Mouse (Mus musculus): Measurements from ENCODE around the gene Mettl7a1. TPM values are rescaled to one million over a fixed set of nuclear protein-coding genes. Genes with fewer than 3 reads are reported as not detected.
"Not testable (repeated sequence)": the region's sequence is repeated elsewhere in the genome, so short reads cannot be mapped to it uniquely, and the experiment has no call there.

Mettl7a1 gene
- polyA plus RNA-seq, 1 experiment from 2014 or later = 3.8 TPM

GRCm38 (mm10) chr15:100330739-100331138 is 26.8 kb downstream of the Mettl7a1 start:
- 76% methylated on average over 7 of the region's 7 CpGs for WGBS
- DNase-seq (ENCODE audit: low spot score) (no peak), ATAC-seq (no peak)
- Histone ChIP-seq H3K36me3 (ENCODE audit: control insufficient read depth, insufficient read depth, low read length) (no peaks in the 10 kb centered on the region), H3K9me3 (replicated peaks; ENCODE audit: control insufficient read depth, low read length) (no peaks in the 10 kb centered on the region), H3K27me3 (replicated peaks; ENCODE audit: control insufficient read depth, insufficient read depth, low read length) (no peaks in the 10 kb centered on the region), H3K4me1 (ENCODE audit: control insufficient read depth, insufficient read depth, low read length) (no peaks in the 10 kb centered on the region), H3K4me3 (ENCODE audit: low read depth, low read length) (no peak overlapping the region), H3K27ac (ENCODE audit: low read depth, low read length) (no peak overlapping the region), H3K9ac (ENCODE audit: low read length) (no peak overlapping the region), H3K4me2 (ENCODE audit: low read length) (no peak overlapping the region)

DNA sequence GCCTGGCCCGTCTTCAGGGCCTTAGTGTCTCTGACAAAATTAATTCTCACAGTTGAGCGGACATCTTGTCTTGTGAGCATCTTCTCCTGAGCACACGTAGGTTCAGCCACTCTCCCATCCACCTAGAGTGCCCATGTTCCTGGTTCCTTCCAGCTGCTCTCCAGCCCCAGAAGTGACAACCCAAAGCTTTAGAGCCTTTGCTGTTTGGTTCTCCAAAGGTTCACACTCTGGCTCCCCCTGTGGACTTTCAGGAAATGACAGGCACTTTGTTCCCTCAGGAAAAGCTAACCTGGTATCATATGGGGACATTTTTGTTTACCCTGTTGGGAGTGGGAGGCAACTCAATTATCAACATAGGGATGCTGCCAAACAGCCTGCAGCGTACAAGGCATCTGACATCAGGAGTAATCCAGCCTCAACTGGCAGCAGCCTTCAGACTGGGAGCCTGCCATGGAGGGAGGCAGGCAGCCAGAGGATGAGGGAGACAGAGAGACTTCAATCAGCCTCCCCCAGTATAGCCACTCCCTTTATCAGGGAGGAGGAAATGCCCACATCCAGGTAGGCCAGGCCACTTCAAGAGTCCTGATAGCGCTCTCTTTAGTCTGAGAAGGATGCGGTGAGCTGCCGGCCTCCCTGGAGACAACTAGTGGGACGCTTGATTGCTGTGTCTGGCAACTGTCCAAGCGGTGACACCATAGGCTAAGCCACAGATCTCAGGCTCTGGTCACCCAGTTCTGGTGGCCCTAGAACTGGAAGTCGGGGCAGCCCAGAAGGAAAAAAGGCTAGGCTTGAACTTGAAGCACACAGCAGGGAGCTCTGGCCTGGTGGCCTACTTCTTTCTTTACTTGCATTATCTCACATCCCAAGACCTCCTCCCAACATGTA is 28.4 kb downstream of the Mettl7a1 start:
- not testable (repeated sequence) for H3K4me2 ChIP-seq (ENCODE audit: low read length); DNase-seq (ENCODE audit: low spot score); H3K27me3 ChIP-seq (replicated peaks; ENCODE audit: control insufficient read depth, insufficient read depth, low read length); H3K36me3 ChIP-seq (ENCODE audit: control insufficient read depth, insufficient read depth, low read length); H3K9ac ChIP-seq (ENCODE audit: low read length); H3K9me3 ChIP-seq (replicated peaks; ENCODE audit: control insufficient read depth, low read length); H3K27ac ChIP-seq (ENCODE audit: low read depth, low read length); H3K4me1 ChIP-seq (ENCODE audit: control insufficient read depth, insufficient read depth, low read length); H3K4me3 ChIP-seq (ENCODE audit: low read depth, low read length)
- WGBS = 25% methylated on average over 2 of the region's 10 CpGs
- ATAC-seq = peak; percentile 58; the same call in 1 of the 2 replicates

- Histone ChIP-seq H3K4me2 (ENCODE audit: low read length) (no peak within 1 kb of the TSS), H3K4me1 (ENCODE audit: control insufficient read depth, insufficient read depth, low read length) (no peaks in the 10 kb centered on the region), H3K4me3 (ENCODE audit: low read depth, low read length) (no peak within 1 kb of the TSS), H3K36me3 (ENCODE audit: control insufficient read depth, insufficient read depth, low read length) (no peaks in the 10 kb centered on the region), H3K27ac (ENCODE audit: low read depth, low read length) (no peak within 1 kb of the TSS), H3K9me3 (replicated peaks; ENCODE audit: control insufficient read depth, low read length) (no peaks in the 10 kb centered on the region), H3K27me3 (replicated peaks; ENCODE audit: control insufficient read depth, insufficient read depth, low read length) (no peaks in the 10 kb centered on the region), H3K9ac (ENCODE audit: low read length) (no peak within 1 kb of the TSS)
- WGBS = 79% methylated on average over 10 of the region's 10 CpGs
- DNase-seq (ENCODE audit: low spot score) (no peak), ATAC-seq (no peak)
Observed at GRCm38 (mm10) chr15:100334629-100335028, 30.7 kb downstream of the Mettl7a1 start, which contains the start of gene Mettl7a3. TSS of gene Mettl7a3 (plus strand) at chr15:100334929.

DNA sequence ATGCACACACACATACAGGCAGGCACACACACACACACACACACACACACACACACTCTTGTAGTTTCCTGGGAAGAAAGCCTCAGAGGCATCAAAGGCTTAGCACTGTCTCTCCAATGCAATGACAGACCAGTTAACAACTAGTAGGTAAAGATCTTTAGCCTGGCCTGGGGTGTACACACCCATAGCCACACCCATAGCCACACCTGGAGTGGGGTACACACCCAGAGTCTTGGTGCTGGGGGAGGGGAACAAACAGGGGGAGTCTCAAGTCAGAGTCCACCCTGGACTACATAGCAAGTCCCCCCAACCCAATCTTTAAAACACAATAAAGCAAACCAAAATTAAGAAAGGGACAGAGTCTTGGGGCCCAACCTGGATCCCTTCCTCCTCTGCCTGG is 33.4 kb downstream of the Mettl7a1 start:
- H3K36me3 ChIP-seq (ENCODE audit: control insufficient read depth, insufficient read depth, low read length); H3K9me3 ChIP-seq (replicated peaks; ENCODE audit: control insufficient read depth, low read length); ATAC-seq; DNase-seq (ENCODE audit: low spot score); H3K4me3 ChIP-seq (ENCODE audit: low read depth, low read length); H3K27me3 ChIP-seq (replicated peaks; ENCODE audit: control insufficient read depth, insufficient read depth, low read length); H3K4me2 ChIP-seq (ENCODE audit: low read length); H3K27ac ChIP-seq (ENCODE audit: low read depth, low read length); H3K9ac ChIP-seq (ENCODE audit: low read length); H3K4me1 ChIP-seq (ENCODE audit: control insufficient read depth, insufficient read depth, low read length): not testable (repeated sequence)

- not testable (repeated sequence) for ATAC-seq; H3K9me3 ChIP-seq (replicated peaks; ENCODE audit: control insufficient read depth, low read length); H3K27ac ChIP-seq (ENCODE audit: low read depth, low read length); H3K4me1 ChIP-seq (ENCODE audit: control insufficient read depth, insufficient read depth, low read length); H3K4me2 ChIP-seq (ENCODE audit: low read length); H3K4me3 ChIP-seq (ENCODE audit: low read depth, low read length); H3K36me3 ChIP-seq (ENCODE audit: control insufficient read depth, insufficient read depth, low read length); H3K27me3 ChIP-seq (replicated peaks; ENCODE audit: control insufficient read depth, insufficient read depth, low read length); H3K9ac ChIP-seq (ENCODE audit: low read length)
- WGBS = 32% methylated on average over 7 of the region's 10 CpGs
- peak; percentile 45 for DNase-seq (ENCODE audit: low spot score)
Observed at GRCm38 (mm10) chr15:100337847-100338246, 33.9 kb downstream of the Mettl7a1 start.

GRCm38 (mm10) chr15:100341314-100341980 is 37.5 kb downstream of the Mettl7a1 start:
- not testable (repeated sequence) for H3K4me1 ChIP-seq (ENCODE audit: control insufficient read depth, insufficient read depth, low read length); H3K4me2 ChIP-seq (ENCODE audit: low read length); H3K27me3 ChIP-seq (replicated peaks; ENCODE audit: control insufficient read depth, insufficient read depth, low read length); H3K4me3 ChIP-seq (ENCODE audit: low read depth, low read length); H3K27ac ChIP-seq (ENCODE audit: low read depth, low read length); DNase-seq (ENCODE audit: low spot score); H3K9me3 ChIP-seq (replicated peaks; ENCODE audit: control insufficient read depth, low read length); H3K36me3 ChIP-seq (ENCODE audit: control insufficient read depth, insufficient read depth, low read length); H3K9ac ChIP-seq (ENCODE audit: low read length); ATAC-seq
- 68% methylated on average over 4 of the region's 5 CpGs for WGBS

DNA sequence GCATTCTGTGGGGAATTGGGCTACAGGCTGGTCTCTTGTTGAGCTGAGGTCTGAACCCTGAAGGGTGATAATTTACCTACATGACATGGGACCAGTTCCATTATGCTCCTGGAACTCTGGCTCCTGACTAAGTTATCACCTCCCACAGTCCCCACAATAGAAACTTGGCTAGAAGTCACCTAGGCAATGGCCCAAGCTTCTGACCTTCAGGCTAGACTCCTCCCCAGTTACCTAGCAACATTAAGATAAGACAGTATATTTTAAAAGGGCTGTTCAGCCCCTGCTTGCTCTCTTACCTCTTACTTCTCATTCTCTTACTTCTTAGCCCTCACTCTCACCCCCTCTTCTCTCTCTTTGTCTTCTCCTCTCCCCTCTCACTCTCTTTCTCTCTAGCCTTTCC is 41.5 kb downstream of the Mettl7a1 start:
- DNase-seq (ENCODE audit: low spot score) = no peak
- Histone ChIP-seq H3K27ac (ENCODE audit: low read depth, low read length) (no peak overlapping the region), H3K4me3 (ENCODE audit: low read depth, low read length) (no peak overlapping the region), H3K36me3 (ENCODE audit: control insufficient read depth, insufficient read depth, low read length) (no peaks in the 10 kb centered on the region), H3K4me2 (ENCODE audit: low read length) (no peak overlapping the region), H3K9ac (ENCODE audit: low read length) (no peak overlapping the region), H3K4me1 (ENCODE audit: control insufficient read depth, insufficient read depth, low read length) (no peaks in the 10 kb centered on the region), H3K9me3 (replicated peaks; ENCODE audit: control insufficient read depth, low read length) (no peaks in the 10 kb centered on the region), H3K27me3 (replicated peaks; ENCODE audit: control insufficient read depth, insufficient read depth, low read length) (no peaks in the 10 kb centered on the region)
- no peak for ATAC-seq

DNA sequence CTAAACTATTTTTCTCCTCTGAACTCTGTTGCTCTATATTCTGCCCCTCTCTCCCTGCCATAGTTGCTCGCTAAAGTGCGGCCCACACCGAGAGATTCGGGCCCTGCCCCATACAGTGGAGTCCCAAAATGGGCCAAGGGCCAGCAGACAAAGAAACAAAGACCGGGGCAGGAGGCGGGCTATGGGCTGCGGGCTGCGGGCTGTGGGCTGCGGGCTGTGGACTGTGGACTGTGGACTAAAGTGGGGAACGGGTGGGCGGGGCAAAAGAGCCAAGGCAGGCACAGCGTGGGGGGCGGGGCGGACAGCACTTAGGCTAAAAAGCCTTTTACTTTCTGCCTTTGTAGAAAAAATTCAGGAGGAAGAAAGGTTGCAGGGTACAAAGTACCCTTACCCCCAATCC is 42.8 kb downstream of the Mettl7a1 start:
- Histone ChIP-seq H3K27ac (ENCODE audit: low read depth, low read length) (no peak overlapping the region), H3K27me3 (replicated peaks; ENCODE audit: control insufficient read depth, insufficient read depth, low read length) (no peaks in the 10 kb centered on the region), H3K9ac (ENCODE audit: low read length) (no peak overlapping the region), H3K4me2 (ENCODE audit: low read length) (no peak overlapping the region), H3K4me3 (ENCODE audit: low read depth, low read length) (no peak overlapping the region), H3K9me3 (replicated peaks; ENCODE audit: control insufficient read depth, low read length) (no peaks in the 10 kb centered on the region), H3K36me3 (ENCODE audit: control insufficient read depth, insufficient read depth, low read length) (no peaks in the 10 kb centered on the region), H3K4me1 (ENCODE audit: control insufficient read depth, insufficient read depth, low read length) (no peaks in the 10 kb centered on the region)
- 44% methylated on average over 14 of the region's 14 CpGs for WGBS
- peak; percentile 3 for DNase-seq (ENCODE audit: low spot score)
- no peak for ATAC-seq

DNA sequence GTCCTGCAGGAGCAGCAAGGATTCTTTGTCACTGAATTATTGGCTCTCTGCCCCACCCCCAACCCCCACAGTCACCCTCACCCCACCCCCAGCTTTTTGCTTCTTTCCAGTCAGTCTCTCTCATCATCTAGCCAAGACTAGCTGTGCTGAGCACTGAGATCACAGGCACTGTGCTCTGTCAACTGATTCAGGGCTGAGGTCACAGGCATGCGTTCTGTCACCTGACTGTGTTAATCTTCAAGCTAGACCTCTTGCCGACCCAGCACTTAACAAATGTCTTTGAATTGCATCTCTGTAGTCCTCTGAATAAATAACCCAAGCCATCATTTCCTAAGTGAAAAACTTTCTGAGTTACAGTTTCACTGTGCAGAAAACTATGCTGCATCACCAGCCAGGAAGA is 45.6 kb downstream of the Mettl7a1 start:
- Histone ChIP-seq H3K4me3 (ENCODE audit: low read depth, low read length) (no peak overlapping the region), H3K27ac (ENCODE audit: low read depth, low read length) (no peak overlapping the region), H3K36me3 (ENCODE audit: control insufficient read depth, insufficient read depth, low read length) (no peaks in the 10 kb centered on the region), H3K9ac (ENCODE audit: low read length) (no peak overlapping the region), H3K9me3 (replicated peaks; ENCODE audit: control insufficient read depth, low read length) (no peaks in the 10 kb centered on the region), H3K4me2 (ENCODE audit: low read length) (no peak overlapping the region), H3K4me1 (ENCODE audit: control insufficient read depth, insufficient read depth, low read length) (no peaks in the 10 kb centered on the region), H3K27me3 (replicated peaks; ENCODE audit: control insufficient read depth, insufficient read depth, low read length) (no peaks in the 10 kb centered on the region)
- 66% methylated on average over 2 of the region's 2 CpGs for WGBS
- no peak for DNase-seq (ENCODE audit: low spot score)
- no peak for ATAC-seq

Data from forebrain, embryonic 14.5 days (tissue).